Mouse (Mus musculus) kidney, postnatal 0 days (tissue): Measurements from ENCODE around the gene Rpl38. TPM values are rescaled to one million over a fixed set of nuclear protein-coding genes. Genes with fewer than 3 reads are reported as not detected.

ENCODE experiments used
- ATAC-seq: fragments of 200-750 bp; cut with Nextera tagmentation; replicated peaks from 2 replicates; pipeline ENCODE4 v1.8.0; 2017; ENCODE audit warnings: low read depth, moderate number of reproducible peaks, moderate TSS enrichment, moderate library complexity; ENCODE audit not compliant: low FRiP score
- DNase-seq: peaks from one replicate; pipeline ENCODE4 v3.0.0-alpha.2; 2016; ENCODE audit warnings: low spot score
- H3K27ac ChIP-seq: fragments of 300-500 bp; sonication (generic); 2 replicates; pipeline ENCODE4 v1.5.1; 2014; ENCODE audit warnings: mild to moderate bottlenecking
- H3K27me3 ChIP-seq: fragments of 300-500 bp; sonication (generic); 2 replicates; pipeline ENCODE4 v1.6.1; 2014; ENCODE audit warnings: low read length, mixed read lengths; ENCODE audit not compliant: insufficient read depth
- H3K36me3 ChIP-seq: fragments of 300-500 bp; sonication (generic); 2 replicates; pipeline ENCODE4 v1.6.1; 2014; ENCODE audit warnings: low read length, mixed read lengths; ENCODE audit not compliant: insufficient read depth
- H3K4me1 ChIP-seq: fragments of 300-500 bp; sonication (generic); replicated peaks from 2 replicates; pipeline ENCODE4 v1.6.1; 2014; ENCODE audit warnings: antibody characterized with exemption, low read length, mixed read lengths; ENCODE audit not compliant: insufficient read depth
- H3K4me2 ChIP-seq: fragments of 300-500 bp; sonication (generic); 2 replicates; pipeline ENCODE4 v1.6.1; 2014; ENCODE audit warnings: mild to moderate bottlenecking, low read length, moderate library complexity, mixed read lengths
- H3K4me3 ChIP-seq: fragments of 300-500 bp; sonication (generic); replicated peaks from 2 replicates; pipeline ENCODE4 v1.5.1; 2014; ENCODE audit warnings: low read depth, low read length
- H3K9ac ChIP-seq: fragments of 300-500 bp; sonication (generic); 2 replicates; pipeline ENCODE4 v1.6.1; 2014; ENCODE audit warnings: low read depth, low read length
- H3K9me3 ChIP-seq: fragments of 300-500 bp; sonication (generic); replicated peaks from 2 replicates; pipeline ENCODE4 v1.6.1; 2016; ENCODE audit warnings: low read length, inconsistent platforms, mixed read lengths
- CTCF ChIP-seq: IDR thresholded peaks from 2 replicates; pipeline ENCODE4 v1.5.1; 2016; ENCODE audit warnings: antibody characterized with exemption, low read depth, mild to moderate bottlenecking, moderate library complexity
- WGBS: fragments of 180-500 bp; shearing (Covaris S2); extraction: QIAGEN DNeasy Blood & Tissue Kit; methylation state at CpG from one replicate; pipeline ENCODE4 v1.1.7; 2014; 5-methylcytosine and 5-hydroxymethylcytosine counted together
- polyA plus RNA-seq: library from polyadenylated mRNA; unstranded; fragments of >200 nt; fragmentation: Nextera tagmentation; extraction: Ambion mirVana; gene quantifications from 2 replicates; pipeline ENCODE4 v1.2.1, GENCODE M21; 2015

The Rpl38 gene
- polyA plus RNA-seq, 1 experiment from 2014 or later: 1,429 TPM

- no peak for DNase-seq
- 62% methylated on average over 22 of the region's 22 CpGs for WGBS
These were observed 36.0 kb downstream of the Rpl38 start for GRCm38 (mm10) chr11:114704071-114704913.

GRCm38 (mm10) chr11:114706358-114706757 lies 38.0 kb downstream of the Rpl38 start:
- Histone ChIP-seq H3K4me1 (no peaks in the 10 kb centered on the region), H3K27ac (no peak overlapping the region), H3K9me3 (no peaks in the 10 kb centered on the region), H3K4me2 (no peak overlapping the region), H3K27me3 (no peaks in the 10 kb centered on the region), H3K36me3 (no peaks in the 10 kb centered on the region), H3K9ac (no peak overlapping the region), H3K4me3 (no peak overlapping the region)
- ATAC-seq (no peak), DNase-seq (no peak)
- TF ChIP-seq CTCF: no peak
- 70% methylated on average over 5 of the region's 5 CpGs for WGBS

More at GRCm38 (mm10) chr11:114704071-114704913, 36.0 kb downstream of the Rpl38 start:
- H3K4me3 ChIP-seq: no peak overlapping the region
- H3K27me3 ChIP-seq: no peaks in the 10 kb centered on the region
- no peaks in the 10 kb centered on the region for H3K9me3 ChIP-seq
- no peak for TF ChIP-seq CTCF
- no peak overlapping the region for H3K9ac ChIP-seq
- H3K27ac ChIP-seq: no peak overlapping the region
- H3K4me1 ChIP-seq: no peaks in the 10 kb centered on the region
- 0 out of 2 replicates have a peak, but pooled peaks have one; percentile 36 for ATAC-seq
- no peaks in the 10 kb centered on the region for H3K36me3 ChIP-seq
- no peak overlapping the region for H3K4me2 ChIP-seq

GRCm38 (mm10) chr11:114711393-114711792 lies 43.1 kb downstream of the Rpl38 start:
- Histone ChIP-seq H3K27me3 (no peaks in the 10 kb centered on the region), H3K27ac (no peak overlapping the region), H3K9ac (no peak overlapping the region), H3K36me3 (no peaks in the 10 kb centered on the region), H3K4me3 (no peak overlapping the region), H3K4me1 (no peaks in the 10 kb centered on the region), H3K9me3 (no peaks in the 10 kb centered on the region), H3K4me2 (no peak overlapping the region)
- no peak for DNase-seq
- WGBS: 52% methylated on average over 3 of the region's 3 CpGs
- no peak for TF ChIP-seq CTCF
- ATAC-seq: no peak

DNA sequence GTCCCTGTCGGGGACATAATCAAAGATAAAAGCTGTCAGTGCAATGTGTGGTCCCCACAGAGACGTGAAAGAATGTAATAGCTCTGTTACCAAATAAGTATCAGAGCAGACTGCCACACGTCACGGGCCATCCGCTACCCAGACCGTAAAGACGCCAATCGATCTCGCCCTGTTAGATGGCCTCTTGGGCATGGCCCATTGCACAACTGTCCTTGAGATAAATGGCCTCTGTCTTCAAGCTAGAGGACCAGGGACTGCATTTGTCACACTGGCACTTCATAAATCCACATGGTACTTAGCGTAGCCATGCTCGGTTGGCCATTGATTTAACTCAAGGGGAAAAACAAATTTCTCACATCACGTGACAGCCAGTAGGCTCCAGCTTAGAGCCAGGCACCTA lies 43.5 kb downstream of the Rpl38 start:
- Histone ChIP-seq H3K9ac (no peak overlapping the region), H3K9me3 (no peaks in the 10 kb centered on the region), H3K4me2 (no peak overlapping the region), H3K4me1 (no peaks in the 10 kb centered on the region), H3K27me3 (no peaks in the 10 kb centered on the region), H3K4me3 (no peak overlapping the region), H3K27ac (no peak overlapping the region), H3K36me3 (no peaks in the 10 kb centered on the region)
- no peak for TF ChIP-seq CTCF
- WGBS: 35% methylated on average over 12 of the region's 12 CpGs
- DNase-seq (peak; percentile 61), ATAC-seq (peak; percentile 50)

DNA sequence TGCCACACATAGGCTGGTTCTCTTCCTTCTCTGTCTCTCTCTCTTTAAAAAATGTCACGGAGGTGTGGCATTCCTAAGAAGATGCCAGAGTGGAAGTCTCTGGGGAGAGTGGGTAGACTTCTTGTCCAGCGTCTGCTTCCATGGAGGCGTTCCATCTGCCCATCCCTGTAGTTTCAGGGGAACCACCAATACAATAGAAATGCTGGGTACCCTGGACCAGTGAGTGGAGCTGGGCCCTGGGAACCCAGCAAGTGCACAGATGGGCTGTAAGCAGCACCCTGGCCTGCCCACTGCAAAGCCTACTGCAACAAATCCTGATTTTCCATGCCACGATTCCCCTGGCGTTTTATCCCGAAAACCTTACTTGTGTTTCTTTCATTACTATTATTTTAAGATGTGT lies 46.2 kb downstream of the Rpl38 start:
- Histone ChIP-seq H3K27me3 (no peaks in the 10 kb centered on the region), H3K36me3 (no peaks in the 10 kb centered on the region), H3K4me3 (no peak overlapping the region), H3K4me1 (no peaks in the 10 kb centered on the region), H3K9me3 (no peaks in the 10 kb centered on the region), H3K4me2 (no peak overlapping the region), H3K9ac (no peak overlapping the region), H3K27ac (no peak overlapping the region)
- no peak for TF ChIP-seq CTCF
- WGBS: 73% methylated on average over 6 of the region's 6 CpGs
- ATAC-seq: no peak
- no peak for DNase-seq

DNA sequence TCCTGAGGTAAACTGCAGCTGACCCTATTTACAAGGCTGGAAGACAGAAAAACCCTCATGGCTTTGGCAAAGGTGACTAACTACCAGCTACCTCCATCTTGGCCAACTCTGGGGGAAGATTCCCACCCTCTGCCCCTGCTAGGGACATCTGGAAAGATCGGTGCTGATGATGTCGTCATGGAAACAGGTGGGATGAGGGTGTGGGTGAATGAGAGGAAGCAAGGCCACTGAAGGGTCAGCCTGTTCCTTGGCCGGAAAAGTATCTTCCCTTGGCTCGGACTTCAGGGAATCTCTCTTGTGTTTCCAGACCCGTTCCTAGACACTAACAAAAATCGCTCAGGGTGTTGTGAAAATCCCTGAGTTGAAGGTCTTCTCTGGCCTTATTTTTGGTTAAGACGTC lies 47.2 kb downstream of the Rpl38 start:
- Histone ChIP-seq H3K36me3 (no peaks in the 10 kb centered on the region), H3K4me3 (no peak overlapping the region), H3K4me2 (no peak overlapping the region), H3K9me3 (no peaks in the 10 kb centered on the region), H3K27me3 (no peaks in the 10 kb centered on the region), H3K4me1 (no peaks in the 10 kb centered on the region), H3K27ac (no peak overlapping the region), H3K9ac (0 out of 2 replicates have a peak overlapping the region, but pooled peaks have one; percentile 4)
- no peak for ATAC-seq
- 52% methylated on average over 7 of the region's 7 CpGs for WGBS
- no peak for DNase-seq
- TF ChIP-seq CTCF: no peak
